Mouse (Mus musculus): Measurements from ENCODE around the gene Aurkc. TPM values are rescaled to one million over a fixed set of nuclear protein-coding genes. Genes with fewer than 3 reads are reported as not detected.

Aurkc gene
- 0.13 and 0.21 TPM in 2 replicates for polyA plus RNA-seq (2012; rRNA removed)

DNA sequence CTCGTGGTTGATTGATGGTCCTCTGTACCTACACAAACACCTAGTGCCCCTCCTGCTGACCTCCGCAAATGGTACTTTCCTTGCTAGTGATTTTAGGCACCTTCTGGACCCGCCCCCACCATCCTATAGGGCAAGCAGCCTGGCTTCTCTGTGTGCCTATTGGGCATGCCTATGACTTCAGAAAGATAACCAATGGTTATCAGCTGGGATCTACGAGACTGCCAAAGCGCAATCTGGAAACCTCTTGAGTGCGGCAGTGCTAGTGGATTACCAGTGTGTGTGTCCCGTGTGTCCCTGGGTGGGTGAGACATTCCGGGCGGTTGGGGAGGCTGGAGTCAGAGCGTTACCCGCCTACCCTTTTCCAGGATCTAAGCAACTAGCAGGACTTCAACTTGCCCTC lies at the start of gene Aurkc:
Aurkc (plus strand) TSS at position 50 of the 400 bp plus-strand sequence.

Other genes with a start within 250 kb of the Aurkc start
- gene Zfp954, start 126.2 kb downstream of the Aurkc start, polyA plus RNA-seq (2012; rRNA removed), result 21.7 and 22.3 TPM in 2 replicates
- 4.7 and 4.9 TPM in 2 replicates for gene Zfp773, start 141.5 kb downstream of the Aurkc start, polyA plus RNA-seq (2012; rRNA removed)
- gene Zfp418, start 176.0 kb downstream of the Aurkc start, polyA plus RNA-seq (2012; rRNA removed), result 2.7 and 2.8 TPM in 2 replicates
- gene Zfp772, start 214.7 kb downstream of the Aurkc start, polyA plus RNA-seq (2012; rRNA removed), result 11.9 and 12.8 TPM in 2 replicates

Data from central nervous system, embryonic 18 days (tissue).